Mouse (Mus musculus) cerebellum, adult (tissue): ENCODE results near the gene Cux2.

Experiments
- ATAC-seq: cut with Nextera tagmentation; 2 replicates; pipeline ENCODE4 v1.9.2; 2017; ENCODE audit warnings: mild to moderate bottlenecking, moderate library complexity, mixed read lengths; ENCODE audit not compliant: insufficient number of reproducible peaks, low FRiP score, low TSS enrichment

Cux2 gene

DNA sequence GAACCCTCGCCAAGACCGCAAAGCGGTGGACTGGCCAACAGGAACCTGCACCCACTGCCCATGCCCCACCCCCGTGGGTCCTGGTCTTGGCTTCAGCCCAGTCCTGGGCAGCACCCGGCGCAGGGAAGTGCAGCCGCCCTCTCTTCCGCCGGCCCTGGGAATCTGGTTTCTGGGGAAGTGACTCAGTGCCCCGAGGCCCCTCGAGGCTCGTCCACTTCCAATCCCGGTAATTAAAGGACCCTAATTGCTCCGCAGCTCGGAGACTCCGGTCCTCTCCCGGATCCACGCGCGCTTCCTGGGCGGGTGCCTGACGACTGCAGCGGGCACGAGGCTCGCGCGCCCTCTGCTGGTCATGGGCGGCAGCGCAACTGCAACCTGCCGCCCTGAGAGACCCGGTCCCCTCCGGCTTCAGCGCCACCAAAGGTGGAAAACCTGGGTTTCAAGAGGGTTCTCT lies 207.2 kb downstream of the Cux2 start:
- peak; percentile 33; the same call in 1 of the 2 replicates for ATAC-seq

DNA sequence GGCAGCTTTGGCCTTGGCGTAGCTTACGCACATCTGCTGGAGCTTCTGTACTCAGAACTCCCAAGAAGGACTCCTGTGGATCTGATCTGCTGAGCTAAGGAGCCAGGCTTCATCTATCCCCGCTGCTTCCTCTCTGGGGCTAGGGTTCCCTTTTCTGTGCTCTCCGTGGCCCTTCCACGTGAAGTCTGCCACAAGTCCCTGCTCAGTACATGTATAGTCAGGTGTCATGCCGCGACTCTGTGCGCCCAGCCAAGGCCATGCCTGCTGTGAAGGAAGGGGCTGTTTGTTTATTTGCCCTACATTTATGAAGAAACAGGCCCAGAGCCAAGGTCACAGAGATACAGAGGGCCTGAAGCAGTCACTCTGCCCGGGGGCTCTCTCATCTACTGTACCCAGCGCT lies 207.9 kb downstream of the Cux2 start:
- ATAC-seq = no peak

- ATAC-seq = no peak
These were observed 208.4 kb downstream of the Cux2 start for GRCm38 (mm10) chr5:121841516-121841915.

DNA sequence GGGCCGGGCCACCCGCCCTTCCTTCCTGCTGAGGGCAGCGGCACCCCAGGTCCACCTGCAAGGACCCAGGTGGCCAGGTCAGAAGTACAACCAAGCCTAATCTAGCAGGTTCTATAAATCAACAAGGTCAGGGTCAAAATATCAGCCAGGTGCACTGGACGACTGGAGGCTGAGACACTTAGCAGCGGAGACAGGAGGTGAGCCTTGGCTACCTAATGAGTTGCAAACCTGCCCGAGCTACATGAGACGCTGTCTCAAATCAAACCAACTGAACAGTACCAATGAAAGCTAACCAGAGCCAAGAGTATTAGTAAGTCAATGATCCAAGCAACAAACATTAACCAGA lies 210.8 kb downstream of the Cux2 start:
- no peak for ATAC-seq

DNA sequence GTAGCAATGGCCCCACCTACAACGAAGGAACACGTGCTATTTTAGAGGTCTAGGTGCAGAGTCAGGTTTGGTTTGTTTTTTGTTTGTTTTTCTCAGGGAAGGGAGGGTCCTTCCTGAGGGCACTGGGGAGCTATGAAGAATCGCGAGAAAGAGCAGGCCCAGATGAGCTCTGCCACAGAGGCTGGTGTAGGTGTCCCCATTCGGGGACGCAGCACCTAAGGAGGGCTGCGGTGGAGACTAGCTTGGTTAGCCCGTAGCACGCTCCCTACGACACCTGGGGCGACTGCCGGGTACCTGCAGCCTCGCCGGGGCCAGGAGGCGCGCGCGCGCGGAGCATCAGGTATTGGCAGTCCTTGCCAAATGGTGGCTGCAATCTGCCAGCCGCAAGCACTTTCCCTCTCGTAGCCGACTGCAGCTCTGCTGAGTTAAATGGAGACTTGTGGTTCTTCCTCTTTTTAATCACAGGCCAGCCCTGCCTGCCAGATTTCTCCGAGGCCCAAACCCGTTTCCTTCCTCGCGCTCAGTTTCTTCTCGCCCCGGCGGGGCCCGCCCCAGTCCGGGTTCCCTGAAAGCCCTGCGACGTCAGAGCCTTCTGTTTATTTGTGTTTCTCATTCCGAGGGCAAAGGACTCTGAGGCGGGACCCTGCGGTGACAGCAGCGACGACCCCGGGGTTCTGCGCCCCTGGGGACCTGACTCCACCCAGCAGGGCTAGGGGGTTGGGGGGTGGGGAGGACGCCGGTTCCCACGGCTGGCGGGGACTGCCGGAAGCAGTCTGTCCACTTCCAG lies 211.4 kb downstream of the Cux2 start:
- no peak for ATAC-seq

GRCm38 (mm10) chr5:121837441-121838340 lies 212.2 kb downstream of the Cux2 start, which contains the start of gene Sh2b3:
Gene Sh2b3, minus strand, starts transcription at chr5:121837646.
- no peak for ATAC-seq

GRCm38 (mm10) chr5:121836692-121837415 lies 213.0 kb downstream of the Cux2 start:
- ATAC-seq = peak; percentile 37; the same call in 1 of the 2 replicates

- no peak for ATAC-seq
These were observed 213.8 kb downstream of the Cux2 start for GRCm38 (mm10) chr5:121835949-121836691.

DNA sequence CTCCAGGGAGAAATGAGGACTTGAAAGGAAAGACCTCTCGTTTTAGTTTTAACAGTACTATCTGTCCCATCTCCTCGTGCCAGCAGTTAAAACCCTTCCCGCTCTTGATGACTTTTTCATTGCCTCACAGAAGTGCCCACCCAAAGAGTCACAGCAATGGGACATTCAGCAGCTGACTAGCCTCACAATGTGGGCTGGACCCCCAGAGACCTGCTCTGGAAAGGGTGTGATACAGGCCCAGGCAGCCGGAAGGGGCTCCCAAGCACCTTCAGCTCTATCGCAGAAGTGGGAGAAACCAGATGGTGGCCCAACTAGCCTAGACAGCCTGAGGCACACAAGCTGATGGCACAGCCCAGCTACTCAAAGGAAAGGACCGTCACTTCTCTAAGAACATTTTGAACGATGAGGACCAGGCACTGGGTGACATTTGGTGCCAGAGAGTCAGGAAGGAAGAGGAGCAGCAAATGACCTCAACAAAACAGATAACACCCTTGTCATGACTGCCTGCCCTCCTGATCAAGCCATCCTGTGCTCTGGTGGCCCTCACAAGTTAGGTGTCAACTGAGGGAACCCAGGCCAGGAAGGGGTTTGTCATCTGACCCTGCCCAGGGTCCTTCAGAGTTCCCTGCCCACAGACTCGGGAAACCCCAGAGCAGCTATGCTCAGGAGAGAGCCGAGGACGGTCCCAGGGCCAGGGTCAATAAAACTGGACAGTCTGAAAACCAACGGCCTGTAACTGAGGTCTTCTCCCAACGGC lies 214.7 kb downstream of the Cux2 start:
- no peak for ATAC-seq

DNA sequence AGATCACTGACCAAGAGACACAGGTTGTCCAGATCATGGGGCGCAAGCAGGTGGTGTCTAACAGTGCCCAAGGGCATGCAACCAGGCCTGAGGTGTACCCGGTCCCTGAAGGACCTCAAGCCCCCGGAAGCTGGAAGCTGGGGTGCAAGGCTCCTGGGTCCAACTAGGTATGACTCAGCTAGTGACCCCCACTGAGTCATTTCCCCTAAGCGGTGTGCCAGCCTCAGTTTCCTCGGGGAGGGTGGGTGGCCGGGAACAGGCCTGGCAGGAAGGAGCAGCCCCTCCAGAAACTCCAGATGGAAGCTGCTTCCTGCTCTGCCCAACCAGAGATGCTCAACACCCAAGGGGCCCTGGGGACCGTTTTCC lies 215.7 kb downstream of the Cux2 start:
- ATAC-seq = no peak

DNA sequence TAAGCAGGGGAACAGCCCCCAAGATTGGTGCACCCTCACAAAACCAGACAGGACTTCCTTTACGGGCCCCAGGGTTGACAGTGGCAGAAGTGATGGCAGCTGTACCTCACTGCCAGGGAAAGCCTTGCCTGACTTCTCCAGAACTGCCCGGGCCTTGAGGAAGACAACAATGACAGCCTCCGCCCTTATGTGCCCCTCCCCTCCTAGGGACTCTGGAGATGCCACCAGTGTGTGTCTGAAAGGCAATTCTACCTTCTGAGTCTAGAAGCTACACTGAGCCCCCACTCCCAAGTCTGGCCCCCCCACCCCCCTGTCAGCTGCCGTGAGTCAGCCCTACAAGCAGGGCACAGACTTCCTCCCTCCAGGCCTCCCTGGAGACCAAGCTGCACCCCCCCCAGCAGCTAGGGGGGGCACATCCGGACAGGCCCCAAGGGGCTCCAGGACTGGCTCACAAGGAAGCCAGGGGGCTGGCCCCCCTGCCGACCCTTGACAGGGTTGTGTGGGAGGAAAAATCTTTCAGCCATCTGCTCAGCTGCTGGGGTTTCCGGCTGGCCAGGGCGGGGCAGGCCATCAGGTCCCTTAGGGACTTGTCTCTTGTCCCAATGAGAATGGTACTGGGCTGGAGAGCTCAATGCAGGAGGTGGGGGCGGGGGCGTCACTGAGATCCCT lies 216.2 kb downstream of the Cux2 start:
- ATAC-seq = no peak

GRCm38 (mm10) chr5:121833159-121833558 lies 216.7 kb downstream of the Cux2 start:
- ATAC-seq = no peak

- no peak for ATAC-seq
These were observed 217.3 kb downstream of the Cux2 start for GRCm38 (mm10) chr5:121832376-121833155.

- no peak for ATAC-seq
These were observed 218.8 kb downstream of the Cux2 start for GRCm38 (mm10) chr5:121831002-121831601.

DNA sequence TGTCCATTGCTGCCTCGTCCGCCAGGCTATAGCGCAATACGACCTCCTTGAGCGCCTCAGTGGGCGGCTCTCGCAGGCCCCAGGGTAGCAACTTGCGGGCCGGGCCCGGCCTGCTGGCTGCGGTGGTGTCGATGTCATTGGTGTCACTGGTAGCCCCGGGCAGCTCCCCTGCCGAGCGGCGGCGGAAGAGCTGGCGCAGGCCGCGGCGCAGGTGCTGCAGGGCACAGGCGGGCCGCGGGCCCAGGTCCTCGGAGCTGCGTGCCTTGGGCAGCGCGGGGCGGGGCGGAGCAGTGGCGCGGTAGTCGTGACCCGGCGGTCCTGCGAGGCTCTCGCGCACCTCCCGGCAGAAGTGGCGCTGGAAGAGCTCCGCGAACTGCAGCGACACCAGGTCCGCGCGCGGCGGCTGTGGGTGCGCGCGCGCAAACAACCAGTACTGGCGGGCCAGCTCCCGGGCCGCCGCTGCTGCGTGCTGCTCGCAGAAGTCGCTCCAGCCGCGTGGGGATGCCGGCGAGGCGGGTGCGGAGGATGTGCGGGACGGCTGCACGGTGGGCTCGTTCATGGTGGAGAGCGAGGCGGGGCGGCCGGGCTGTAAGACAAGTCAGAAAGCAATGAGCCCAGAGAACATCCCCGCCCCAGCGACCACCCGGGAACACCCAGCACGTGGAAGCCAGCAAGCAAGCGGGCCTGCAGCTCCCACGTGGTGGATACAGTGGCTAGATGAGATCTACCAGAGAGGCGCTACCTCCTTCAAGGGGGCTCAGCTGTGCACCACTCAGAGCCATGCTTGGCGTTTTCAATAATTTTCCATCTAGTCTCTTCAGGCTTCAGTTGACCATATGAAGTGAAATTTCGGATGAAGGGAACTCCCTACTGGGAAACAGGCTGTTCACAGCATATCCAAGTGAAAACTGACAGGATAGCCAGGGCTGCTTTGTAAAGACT lies 221.1 kb downstream of the Cux2 start:
- peak; percentile 32; the same call in 1 of the 2 replicates for ATAC-seq

- no peak for ATAC-seq
These were observed 222.0 kb downstream of the Cux2 start for GRCm38 (mm10) chr5:121827876-121828275.

GRCm38 (mm10) chr5:121825606-121826005 lies 224.3 kb downstream of the Cux2 start:
- ATAC-seq = no peak
